Mouse (Mus musculus) stomach, postnatal 0 days (tissue): ENCODE results near the gene Sox15.

Source experiments
- CTCF ChIP-seq: IDR thresholded peaks from 2 replicates; pipeline ENCODE4 v1.5.1; 2016; ENCODE audit warnings: antibody characterized with exemption, low read depth, mild to moderate bottlenecking, moderate library complexity
- EP300 ChIP-seq: optimal IDR thresholded peaks from 2 replicates; pipeline ENCODE3; 2016; ENCODE audit warnings: antibody characterized with exemption

DNA sequence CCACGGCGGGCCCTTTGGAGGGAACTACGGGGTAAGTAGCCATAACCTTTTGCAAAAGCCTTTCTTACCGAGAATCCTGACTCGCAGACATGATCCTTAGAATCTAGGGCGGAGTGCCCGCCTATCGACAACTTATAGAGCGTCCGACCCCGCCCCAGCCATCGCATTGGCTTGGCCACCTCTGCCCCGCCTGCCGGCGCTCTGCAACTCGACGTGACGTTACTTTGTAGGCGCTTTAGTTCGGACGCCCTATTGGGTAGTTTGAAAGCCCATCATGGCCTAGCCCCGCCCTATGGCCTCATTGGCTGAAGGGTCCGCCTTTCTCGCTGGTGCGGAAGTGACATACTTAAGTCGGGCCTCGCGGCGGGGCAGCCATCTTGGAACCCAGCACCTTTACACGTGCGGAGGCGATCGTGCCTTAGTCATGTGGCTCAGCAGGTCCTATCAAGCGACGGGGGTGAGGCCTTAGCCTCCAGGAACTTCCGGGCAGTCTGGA, 17.1 kb downstream of the Sox15 start, which contains the start of gene Eif4a1:
- no peak for TF ChIP-seq CTCF
- peak; percentile 48 for TF ChIP-seq EP300
